ENCODE assay signal across 24 mouse cellular contexts in genomic region chr4:124810056-124810455, GRCm38 (mm10).
"Had no signal": no experiment of that assay in that cellular context is flagged by ENCODE, and none has a peak within 500 bp of the region (broad histone marks: within the 10 kb centered on the region; RNA-seq: fewer than 3 reads in every experiment).

No protein-coding gene starts in this region.

- H3K27ac ChIP-seq: gastrocnemius, adult 2 months; heart, embryonic 10.5 days; hindbrain, embryonic 10.5 days; hindbrain, embryonic 12.5 days; hindbrain, embryonic 14.5 days; intestine, embryonic 15.5 days; kidney, embryonic 15.5 days; kidney, postnatal 0 days; left cerebral cortex, adult 2 months; limb, embryonic 10.5 days; limb, embryonic 12.5 days; liver, embryonic 14.5 days had no signal

- H3K4me2 ChIP-seq: heart, embryonic 12.5 days; hindbrain, embryonic 12.5 days; hindbrain, embryonic 14.5 days; intestine, embryonic 15.5 days; kidney, embryonic 15.5 days; limb, embryonic 12.5 days had no signal

- ATAC-seq: hindbrain, embryonic 16.5 days; inflammation-experienced regulatory T-cells, adult 6 months; intestine, embryonic 15.5 days; intestine, postnatal 0 days had no signal

- H3K4me1 ChIP-seq: limb, embryonic 10.5 days; limb, embryonic 12.5 days had no signal

- H3K9ac ChIP-seq: heart, embryonic 12.5 days; hindbrain, embryonic 12.5 days; hindbrain, embryonic 14.5 days; intestine, embryonic 15.5 days; kidney, embryonic 15.5 days; limb, embryonic 12.5 days; liver, embryonic 14.5 days had no signal

- H3K4me3 ChIP-seq: gastrocnemius, adult 2 months; heart, embryonic 10.5 days; heart, embryonic 12.5 days; hindbrain, embryonic 10.5 days; hindbrain, embryonic 12.5 days; intestine, embryonic 15.5 days; kidney, embryonic 15.5 days; left cerebral cortex, adult 2 months; limb, embryonic 10.5 days; limb, embryonic 12.5 days had no signal

- DNase-seq: gastrocnemius, adult 2 months; gastrocnemius, postnatal 10 days; gastrocnemius, postnatal 25 days; heart, adult 18-20 months; heart, postnatal 10 days; heart, postnatal 4 days; kidney, postnatal 14 days; kidney, postnatal 4 days; layer of hippocampus, adult 9-11 months had no signal

- H3K9me3 ChIP-seq: heart, embryonic 10.5 days; heart, embryonic 12.5 days; hindbrain, embryonic 10.5 days; hindbrain, embryonic 12.5 days; intestine, embryonic 15.5 days; kidney, embryonic 15.5 days; limb, embryonic 10.5 days; limb, embryonic 12.5 days had no signal

- H3K27me3 ChIP-seq: heart, embryonic 12.5 days; hindbrain, embryonic 12.5 days; intestine, embryonic 15.5 days; kidney, embryonic 15.5 days; limb, embryonic 12.5 days had no signal
